Mouse (Mus musculus) spleen, embryonic (tissue): ENCODE data around the gene Iqcb1.

ENCODE experiments used
- CTCF ChIA-PET: fragments of 350-600 bp; sonication (Branson Sonifier 250); formaldehyde crosslinking; loops from one replicate; lab custom pipeline; 2022; lab: Charles Lee

Gene Iqcb1

DNA sequence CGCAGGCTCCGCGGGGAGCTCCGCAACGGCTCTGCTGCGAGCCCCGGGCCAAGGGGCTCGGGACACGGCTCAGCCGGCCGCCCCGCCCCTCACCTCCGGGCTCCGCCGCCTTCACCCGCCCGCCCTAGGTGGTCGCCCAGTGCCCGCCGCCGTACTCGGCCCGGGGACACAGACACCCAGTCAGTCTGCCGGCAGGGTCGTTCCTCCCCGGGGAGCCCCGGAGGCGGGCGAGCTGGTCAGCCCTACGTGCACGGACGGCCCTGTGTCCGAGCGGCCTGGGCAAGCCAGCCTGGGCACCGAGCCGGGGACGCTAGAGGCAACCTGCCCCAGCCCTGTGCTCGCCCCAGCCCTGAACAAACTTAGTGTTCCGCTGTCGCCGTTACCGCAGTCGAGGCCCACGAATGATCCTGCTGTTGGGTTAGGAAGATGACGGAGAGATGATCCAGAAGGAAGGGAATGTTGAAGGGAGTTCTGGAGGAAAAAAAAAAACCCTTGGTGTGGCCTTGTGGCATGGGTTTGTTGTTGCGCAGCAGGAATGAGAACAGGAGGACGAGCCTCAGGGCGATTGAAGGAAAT, 47.2 kb downstream of the Iqcb1 start:
- CTCF ChIA-PET: interaction anchor here (0.7 to 0.9 kb wide), 2 partner anchors 13 to 53 kb away, joined by 3 read pairs; no protein-coding TSS in a partner anchor

- CTCF ChIA-PET: no interaction called here
Observed at GRCm38 (mm10) chr16:36877316-36877715, 49.1 kb downstream of the Iqcb1 start.

DNA sequence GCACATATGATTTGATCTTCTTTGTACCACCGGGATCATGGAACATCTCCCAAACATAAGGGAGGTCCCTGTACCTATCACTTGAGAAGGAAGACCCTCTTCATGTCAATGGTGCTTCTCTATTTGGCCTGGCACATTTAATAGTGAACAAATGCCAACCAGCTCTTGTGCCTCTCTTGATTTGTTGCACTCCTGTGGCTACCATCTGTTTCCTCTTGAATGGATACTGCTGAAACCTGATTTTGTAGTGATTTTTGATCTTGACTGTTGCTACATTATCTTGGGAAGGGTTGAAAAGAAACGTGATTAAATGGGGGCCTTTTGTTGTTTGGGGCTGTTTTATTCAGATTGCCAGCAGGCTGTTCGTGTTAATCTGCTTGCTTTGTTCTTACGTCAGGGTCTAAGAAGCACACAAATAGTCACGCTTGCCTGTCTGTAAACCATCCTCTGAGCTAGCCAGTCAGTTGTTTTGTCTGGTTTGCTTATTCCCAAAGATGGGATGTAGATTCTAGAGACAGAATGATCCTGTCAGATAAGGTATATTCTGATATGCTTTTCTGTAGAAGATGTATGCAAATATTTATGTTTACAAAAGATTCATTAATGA, 54.7 kb downstream of the Iqcb1 start:
- CTCF ChIA-PET: no interaction called here

DNA sequence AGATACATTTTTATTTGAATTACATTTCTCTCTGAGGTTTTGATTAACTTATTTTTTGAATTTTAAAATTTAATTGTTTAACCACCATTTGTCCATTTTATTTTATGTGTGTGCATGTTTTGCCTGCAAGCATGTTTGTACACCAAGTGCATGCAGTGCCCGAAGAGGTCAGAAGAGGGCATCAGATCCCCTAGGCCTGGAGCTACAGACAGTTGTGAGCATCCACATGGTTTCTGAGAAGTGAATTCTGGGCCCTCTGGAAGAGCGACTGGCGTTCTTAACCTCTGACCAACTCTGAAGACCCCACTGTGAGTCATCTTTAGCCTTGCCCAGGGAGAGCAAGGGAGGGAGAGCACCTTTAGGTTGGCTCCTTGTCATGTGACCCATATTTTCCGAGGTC, 56.7 kb downstream of the Iqcb1 start:
- CTCF ChIA-PET: no interaction called here

GRCm38 (mm10) chr16:36885912-36886311, 57.7 kb downstream of the Iqcb1 start:
- CTCF ChIA-PET: no interaction called here

GRCm38 (mm10) chr16:36887546-36887945, 59.4 kb downstream of the Iqcb1 start:
- CTCF ChIA-PET: no interaction called here

DNA sequence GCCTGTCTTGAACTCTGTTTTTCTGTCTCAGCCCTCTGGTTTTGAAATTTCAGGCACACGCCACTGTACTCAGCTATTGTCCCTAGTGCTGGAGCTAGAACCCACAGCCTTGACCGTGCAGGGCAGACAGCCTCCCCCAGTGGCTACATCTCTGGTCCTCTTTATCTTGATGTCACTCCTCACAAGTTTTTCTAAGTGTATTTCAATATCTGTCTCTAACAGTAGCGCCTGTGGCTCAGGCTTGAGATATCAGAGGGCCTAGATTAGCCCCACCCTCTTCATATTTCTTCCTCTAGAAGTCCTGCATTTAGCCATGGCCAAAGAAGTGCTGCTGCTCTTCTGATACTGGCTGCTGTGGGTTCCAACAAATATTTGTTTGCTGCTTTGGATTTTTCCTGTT, 62.4 kb downstream of the Iqcb1 start:
- CTCF ChIA-PET: no interaction called here

DNA sequence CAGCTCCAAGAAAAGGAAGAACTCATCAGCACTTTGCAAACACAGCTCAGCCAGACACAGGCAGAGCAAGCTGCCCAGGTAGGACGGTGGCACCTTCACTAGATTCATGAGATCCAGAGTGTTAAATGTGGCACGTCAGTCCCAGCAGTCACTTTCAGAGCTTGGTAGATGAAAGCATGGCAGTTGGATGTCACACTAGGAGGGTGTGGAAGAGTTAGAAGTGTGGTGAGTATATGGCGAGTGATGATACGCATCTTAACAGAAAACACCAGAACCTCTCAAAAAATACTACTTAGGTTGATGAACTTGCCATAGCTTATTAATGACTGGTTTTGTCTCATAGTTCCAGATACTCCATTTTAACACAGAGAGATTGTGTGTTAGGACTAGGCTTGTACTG, 63.2 kb downstream of the Iqcb1 start:
- CTCF ChIA-PET: no interaction called here

DNA sequence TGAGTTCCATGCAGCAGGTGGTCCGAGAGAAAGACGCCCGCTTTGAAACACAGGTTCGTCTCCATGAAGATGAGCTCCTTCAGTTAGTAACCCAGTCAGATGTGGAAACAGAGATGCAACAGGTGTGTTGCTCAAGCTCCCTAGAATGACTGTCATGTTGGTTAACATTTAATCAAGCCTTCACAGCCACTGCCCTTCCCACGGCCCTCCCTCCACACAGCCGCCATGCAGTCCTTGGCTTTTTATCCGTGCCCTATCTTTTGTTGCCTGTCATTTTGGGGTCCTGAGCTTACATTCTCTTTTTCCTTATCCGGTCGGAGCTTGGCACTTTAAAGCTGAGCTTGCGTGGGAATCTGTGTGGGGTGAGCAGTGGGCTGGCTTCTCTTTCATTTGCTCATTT, 65.1 kb downstream of the Iqcb1 start:
- CTCF ChIA-PET: no interaction called here

GRCm38 (mm10) chr16:36896712-36897111, 68.5 kb downstream of the Iqcb1 start:
- CTCF ChIA-PET: no interaction called here

DNA sequence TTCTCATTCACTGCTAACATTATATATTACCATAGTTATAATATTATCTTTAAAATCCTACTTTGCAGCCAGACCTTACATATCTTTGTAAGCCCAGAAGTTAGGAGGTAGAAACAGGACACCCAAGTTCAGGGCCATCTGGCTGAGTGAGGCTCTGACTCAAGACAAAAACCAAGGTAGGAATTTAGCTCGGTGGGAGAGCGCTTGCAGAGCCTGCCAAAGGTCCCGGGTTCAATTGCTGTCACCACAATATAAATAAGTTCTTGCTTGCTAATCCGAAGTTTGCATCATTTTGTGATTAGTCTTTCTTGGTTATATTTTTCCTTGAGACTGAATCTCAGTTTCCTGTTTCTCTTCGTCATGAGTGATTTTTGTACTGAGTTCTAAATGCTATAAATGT, 75.0 kb downstream of the Iqcb1 start:
- CTCF ChIA-PET: no interaction called here

DNA sequence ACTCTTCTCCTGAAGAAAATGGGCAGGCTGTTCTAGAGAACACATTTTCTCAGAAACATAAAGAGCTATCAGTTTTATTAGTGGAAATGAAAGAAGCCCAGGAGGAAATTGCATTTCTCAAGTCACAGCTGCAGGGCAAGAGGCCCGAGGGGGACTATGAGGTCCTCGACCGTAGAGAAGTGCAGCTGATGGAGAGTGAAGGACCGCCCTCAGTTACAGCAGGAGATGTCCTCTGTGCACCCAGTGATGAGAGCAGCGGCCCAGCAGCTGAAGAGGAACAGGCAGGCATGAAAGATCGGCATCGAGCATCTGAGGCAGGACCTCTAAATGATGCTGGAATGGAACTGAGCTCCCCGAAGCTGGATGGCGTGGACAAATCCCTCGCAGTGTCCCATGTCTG, 83.7 kb downstream of the Iqcb1 start:
- CTCF ChIA-PET: no interaction called here

- CTCF ChIA-PET: no interaction called here
Observed at GRCm38 (mm10) chr16:36912311-36912710, 84.1 kb downstream of the Iqcb1 start.

DNA sequence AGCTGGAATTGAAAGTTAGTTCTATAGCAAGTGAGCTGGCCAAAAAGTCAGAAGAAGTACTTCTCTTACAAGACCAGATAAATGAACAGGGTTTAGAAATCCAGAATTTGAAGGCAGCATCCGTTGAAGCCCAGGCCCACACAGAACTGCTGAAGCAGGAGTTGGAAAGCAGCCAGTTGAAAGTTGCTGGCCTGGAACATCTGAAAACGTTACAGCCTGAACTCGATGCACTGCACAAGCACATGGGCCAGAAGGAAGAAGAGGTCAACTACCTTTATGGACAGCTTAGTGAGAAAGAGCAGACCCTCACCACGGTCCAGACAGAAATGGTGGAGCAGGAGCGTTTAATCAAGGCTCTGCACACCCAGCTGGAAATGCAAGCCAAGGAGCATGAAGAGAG, 86.0 kb downstream of the Iqcb1 start:
- CTCF ChIA-PET: no interaction called here

DNA sequence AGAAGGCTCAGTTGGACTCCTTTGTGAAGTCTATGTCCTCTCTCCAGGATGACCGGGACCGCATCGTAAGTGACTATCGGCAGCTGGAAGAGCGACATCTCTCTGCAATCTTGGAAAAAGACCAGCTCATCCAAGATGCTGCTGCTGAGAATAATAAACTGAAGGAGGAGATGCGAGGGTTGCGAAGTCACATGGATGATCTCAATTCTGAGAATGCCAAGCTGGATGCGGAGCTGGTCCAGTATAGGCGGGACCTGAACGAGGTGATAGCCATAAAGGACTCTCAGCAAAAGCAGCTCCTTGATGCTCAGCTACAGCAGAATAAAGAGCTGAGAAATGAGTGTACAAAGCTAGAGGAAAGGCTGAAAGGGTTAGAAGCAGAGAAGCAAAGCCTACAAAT, 90.3 kb downstream of the Iqcb1 start:
- CTCF ChIA-PET: interaction anchor here (0.6 kb wide), 1 partner anchor 120 kb away, joined by 6 read pairs; no protein-coding TSS in a partner anchor

GRCm38 (mm10) chr16:36920410-36920809, 92.2 kb downstream of the Iqcb1 start:
- CTCF ChIA-PET: no interaction called here

DNA sequence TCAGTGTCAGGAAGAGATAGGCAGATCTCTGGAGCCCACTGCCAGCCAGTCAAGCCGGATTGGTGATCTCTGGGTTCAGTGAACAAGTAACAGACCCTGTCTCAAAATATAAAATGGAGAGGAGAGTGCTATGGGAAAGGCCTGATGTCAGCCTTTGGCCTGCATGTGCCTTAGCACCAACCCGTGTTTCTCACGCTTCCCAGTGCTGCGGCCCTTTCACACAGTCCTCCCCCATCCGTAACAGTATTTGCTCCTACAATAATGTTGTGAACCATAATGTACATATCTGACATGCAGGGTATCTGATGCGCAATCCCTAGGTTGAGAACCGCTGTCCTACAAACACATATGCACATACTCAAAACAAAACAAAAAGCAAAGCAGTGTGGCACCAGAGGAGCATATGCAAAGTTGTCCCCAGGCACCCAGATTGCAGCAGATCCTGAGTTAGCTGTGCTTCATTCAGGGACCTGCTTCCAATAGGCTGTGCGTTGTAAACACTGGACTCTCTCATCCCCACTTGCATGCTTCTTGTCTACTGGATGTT, 93.0 kb downstream of the Iqcb1 start:
- CTCF ChIA-PET: interaction anchor here (0.7 kb wide), 1 partner anchor 254 kb away, joined by 3 read pairs; no protein-coding TSS in a partner anchor

DNA sequence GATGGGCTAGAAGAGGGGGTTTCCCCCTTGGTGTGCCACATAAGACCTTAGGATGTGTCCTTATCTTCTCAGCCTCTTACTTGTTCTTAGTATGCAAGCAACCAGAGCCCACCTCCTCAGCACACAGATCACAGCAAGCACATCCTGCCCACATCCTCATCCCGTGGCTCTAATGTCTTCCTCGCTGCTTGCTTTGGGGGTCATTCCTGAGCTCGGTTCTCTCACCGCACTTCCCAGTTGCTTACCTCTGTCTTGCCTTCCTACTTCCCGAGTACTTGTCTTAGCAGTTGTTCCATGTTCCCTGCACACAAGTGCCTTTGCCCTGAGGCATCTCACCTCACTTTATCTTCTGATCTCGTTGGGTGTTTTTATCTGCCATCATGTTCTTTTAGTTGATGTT, 93.8 kb downstream of the Iqcb1 start:
- CTCF ChIA-PET: no interaction called here
